Mouse (Mus musculus): ENCODE results near the gene Vmn2r105.

The Vmn2r105 gene

GRCm38 (mm10) chr17:20234952-20235351, at the start of gene Vmn2r105:
Vmn2r105 (minus strand) TSS chr17:20235052.
- DNase-seq (ENCODE audit: low spot score in 2 of 2), result no peak

DNA sequence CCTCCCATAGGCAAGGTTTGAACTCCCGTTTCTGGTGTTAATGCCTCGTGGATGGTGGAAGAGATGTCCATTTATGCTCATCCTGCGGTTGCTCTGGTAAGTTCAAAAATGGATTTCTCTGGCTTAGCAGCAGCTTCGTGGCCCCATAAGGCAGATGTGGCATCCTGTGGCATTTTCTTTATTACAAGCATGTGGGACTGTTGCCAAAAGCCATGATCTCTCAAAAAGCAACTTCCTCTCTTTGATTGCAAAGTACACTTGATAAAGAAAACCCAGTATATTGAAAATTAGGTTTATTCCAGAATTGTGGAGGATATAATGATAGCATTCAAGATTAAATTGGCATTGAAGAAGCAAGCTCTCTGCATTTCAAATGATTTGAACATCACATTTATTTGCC, 20.7 kb upstream of the Vmn2r105 start:
- no peak for DNase-seq (ENCODE audit: low spot score in 2 of 2)

DNA sequence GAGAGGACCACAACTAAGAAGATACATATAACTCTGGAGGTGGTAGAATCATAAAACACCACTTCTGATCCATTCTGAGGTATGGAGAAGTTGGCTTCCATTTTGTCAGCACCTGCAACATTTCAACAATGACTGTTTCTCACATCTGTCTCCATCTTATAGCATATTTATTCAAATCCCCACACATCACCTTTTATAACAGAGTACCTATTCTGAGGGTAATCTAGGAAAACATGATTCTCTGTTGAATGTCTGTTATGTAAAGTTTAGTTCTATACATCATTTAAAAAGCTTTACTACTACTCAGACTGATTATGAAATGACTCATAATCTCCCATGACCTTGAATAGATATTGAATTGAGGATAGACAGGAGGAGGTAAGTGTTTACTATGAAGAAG, 51.9 kb downstream of the Vmn2r105 start, which contains the start of gene Fpr-rs6:
TSS of gene Fpr-rs6 (minus strand) at position 101 of the 400 bp plus-strand sequence.
- DNase-seq (ENCODE audit: low spot score in 2 of 2), result no peak
